Mouse (Mus musculus) liver, embryonic 13.5 days (tissue): Measurements from ENCODE around the gene Foxp4. TPM values are rescaled to one million over a fixed set of nuclear protein-coding genes. Genes with fewer than 3 reads are reported as not detected.
"Not testable (repeated sequence)": the region's sequence is repeated elsewhere in the genome, so short reads cannot be mapped to it uniquely, and the experiment has no call there.

Experiments used
- ATAC-seq: fragments of 200-750 bp; cut with Nextera tagmentation; 2 replicates; pipeline ENCODE4 v1.8.0; 2017; ENCODE audit warnings: low read depth, mild to moderate bottlenecking, moderate number of reproducible peaks, moderate library complexity
- DNase-seq: peaks from one replicate; pipeline ENCODE4 v3.0.0; 2022
- H3K27ac ChIP-seq: fragments of 300-500 bp; sonication (generic); 2 replicates; pipeline ENCODE4 v1.5.1; 2015; ENCODE audit warnings: moderate library complexity, mild to moderate bottlenecking, inconsistent platforms
- H3K27me3 ChIP-seq: fragments of 300-500 bp; sonication (generic); 2 replicates; pipeline ENCODE4 v1.6.1; 2015; ENCODE audit warnings: mild to moderate bottlenecking, inconsistent platforms
- H3K36me3 ChIP-seq: fragments of 300-500 bp; sonication (generic); 2 replicates; pipeline ENCODE4 v1.6.1; 2015; ENCODE audit warnings: mild to moderate bottlenecking, inconsistent platforms
- H3K4me1 ChIP-seq: fragments of 300-500 bp; sonication (generic); replicated peaks from 2 replicates; pipeline ENCODE4 v1.6.1; 2015; ENCODE audit warnings: inconsistent platforms
- H3K4me2 ChIP-seq: fragments of 300-500 bp; sonication (generic); 2 replicates; pipeline ENCODE4 v1.6.1; 2015; ENCODE audit warnings: inconsistent platforms, mild to moderate bottlenecking, moderate library complexity
- H3K4me3 ChIP-seq: fragments of 300-500 bp; sonication (generic); replicated peaks from 2 replicates; pipeline ENCODE4 v1.5.1; 2015; ENCODE audit warnings: mild to moderate bottlenecking, inconsistent platforms
- H3K9ac ChIP-seq: fragments of 300-500 bp; sonication (generic); 2 replicates; pipeline ENCODE4 v1.6.1; 2015; ENCODE audit warnings: mild to moderate bottlenecking, inconsistent platforms
- H3K9me3 ChIP-seq: fragments of 300-500 bp; sonication (generic); replicated peaks from 2 replicates; pipeline ENCODE4 v1.6.1; 2016; ENCODE audit warnings: inconsistent platforms
- WGBS: fragments of 180-500 bp; shearing (Covaris S2); methylation state at CpG from one replicate; pipeline ENCODE4 v1.1.7; 2015; ENCODE audit not compliant: insufficient replicate concordance; 5-methylcytosine and 5-hydroxymethylcytosine counted together
- polyA plus RNA-seq: library from polyadenylated mRNA; unstranded; fragments of >200 nt; fragmentation: Nextera tagmentation; extraction: Ambion mirVana; gene quantifications from 2 replicates; pipeline ENCODE4 v1.2.1, GENCODE M21; 2015

The Foxp4 gene
- polyA plus RNA-seq, 1 experiment from 2014 or later = 3.9 TPM

DNA sequence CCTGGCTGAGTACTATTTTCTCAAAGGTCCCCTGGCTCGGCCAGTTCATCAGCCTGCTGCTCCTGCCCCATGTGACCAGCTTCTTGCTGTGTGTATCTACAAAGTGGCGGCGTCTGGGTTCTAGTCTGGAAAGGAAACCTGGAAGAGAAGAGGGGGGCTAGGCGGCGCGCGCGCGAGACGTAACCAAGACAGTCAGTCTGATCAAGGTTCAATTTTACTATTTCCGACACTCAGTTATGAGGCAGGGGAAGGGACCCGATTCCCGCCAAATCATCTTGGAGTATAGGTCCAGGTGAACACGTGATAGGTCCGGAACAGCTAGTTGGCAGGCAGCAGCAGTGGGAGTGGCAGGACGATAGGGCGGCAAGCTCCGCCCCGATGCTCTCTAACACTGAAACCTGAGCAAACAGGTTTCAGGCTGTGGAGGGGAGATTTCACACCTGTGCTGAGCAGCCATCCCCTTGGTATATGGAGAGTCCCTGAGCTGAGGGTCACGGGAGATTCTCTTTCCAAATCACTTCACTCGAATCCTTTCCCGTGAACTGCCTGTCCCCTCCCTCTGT is 72.6 kb downstream of the Foxp4 start:
- Histone ChIP-seq H3K4me3 (peak overlapping the region; percentile 22; the same call in 1 of the 2 replicates), H3K4me2 (peak overlapping the region; percentile 46)
- not testable (repeated sequence) for H3K27ac ChIP-seq, H3K9ac ChIP-seq, DNase-seq, H3K4me1 ChIP-seq, H3K9me3 ChIP-seq, H3K36me3 ChIP-seq, H3K27me3 ChIP-seq
- WGBS = 11% methylated on average over 22 of the region's 22 CpGs
- ATAC-seq = peak; percentile 29; the same call in 1 of the 2 replicates

DNA sequence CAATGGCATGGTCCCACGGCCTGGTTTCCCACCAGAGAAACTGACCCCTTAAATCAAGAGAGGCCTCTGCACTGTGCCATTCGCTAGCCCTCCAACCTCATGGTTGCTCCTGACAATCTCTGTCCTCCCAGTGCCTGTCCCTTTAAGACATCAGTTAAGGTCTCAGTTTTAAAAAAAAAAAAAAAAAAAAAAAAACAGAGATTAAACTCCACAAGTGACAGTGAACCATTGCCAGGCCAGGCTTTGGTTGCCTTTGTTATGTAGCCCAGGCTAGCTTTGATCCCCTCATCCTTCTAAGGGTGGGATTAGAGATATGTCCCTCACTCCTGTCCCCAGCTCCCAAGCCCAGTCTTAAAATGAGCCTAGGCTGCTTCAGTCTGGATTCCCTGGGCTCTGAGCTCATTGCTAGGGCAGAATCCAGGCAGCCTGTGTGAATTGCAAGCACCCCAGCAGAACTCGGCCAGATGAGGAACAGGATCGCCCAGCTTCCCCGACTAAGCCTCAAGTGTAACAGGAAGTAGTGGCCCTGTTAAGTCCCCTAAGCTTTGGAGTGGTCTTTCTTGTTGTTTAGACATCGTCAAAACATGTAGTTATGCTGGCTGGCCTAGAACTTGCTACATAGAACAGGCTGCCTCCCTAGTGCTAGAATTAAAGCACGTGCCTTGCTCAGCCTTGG is 73.7 kb downstream of the Foxp4 start:
- no peaks in the 10 kb centered on the region for H3K36me3 ChIP-seq
- no peak overlapping the region for H3K9ac ChIP-seq
- no peak for DNase-seq
- no peak for ATAC-seq
- 0 out of 2 replicates have a peak, but pooled peaks cover 9% of the 10 kb centered on the region for H3K4me1 ChIP-seq
- no peak overlapping the region for H3K4me3 ChIP-seq
- H3K27ac ChIP-seq = no peak overlapping the region
- no peaks in the 10 kb centered on the region for H3K27me3 ChIP-seq
- H3K9me3 ChIP-seq = no peaks in the 10 kb centered on the region; the same call in 1 of the 2 replicates
- WGBS = 46% methylated on average over 7 of the region's 7 CpGs
- no peak overlapping the region for H3K4me2 ChIP-seq

- no peak for DNase-seq
- no peak for ATAC-seq
- H3K4me3 ChIP-seq = no peak overlapping the region
- H3K27ac ChIP-seq = no peak overlapping the region
- 72% methylated on average over 3 of the region's 3 CpGs for WGBS
- H3K27me3 ChIP-seq = no peaks in the 10 kb centered on the region
- H3K36me3 ChIP-seq = no peaks in the 10 kb centered on the region
- H3K9me3 ChIP-seq = no peaks in the 10 kb centered on the region
- 0 out of 2 replicates have a peak, but pooled peaks cover 9% of the 10 kb centered on the region for H3K4me1 ChIP-seq
- H3K9ac ChIP-seq = no peak overlapping the region
- H3K4me2 ChIP-seq = no peak overlapping the region
These were observed 74.4 kb downstream of the Foxp4 start for GRCm38 (mm10) chr17:47850035-47850434.

- Histone ChIP-seq H3K9ac (no peak overlapping the region), H3K4me1 (0 out of 2 replicates have a peak, but pooled peaks cover 9% of the 10 kb centered on the region), H3K4me2 (no peak overlapping the region), H3K27me3 (no peaks in the 10 kb centered on the region), H3K9me3 (peaks cover 3% of the 10 kb centered on the region; the same call in 1 of the 2 replicates), H3K4me3 (no peak overlapping the region), H3K36me3 (no peaks in the 10 kb centered on the region), H3K27ac (no peak overlapping the region)
- DNase-seq (no peak), ATAC-seq (no peak)
- 65% methylated on average over 6 of the region's 6 CpGs for WGBS
These were observed 76.5 kb downstream of the Foxp4 start for GRCm38 (mm10) chr17:47847985-47848384.

- Histone ChIP-seq H3K4me1 (peaks cover 6% of the 10 kb centered on the region; the same call in 1 of the 2 replicates), H3K4me2 (no peak overlapping the region), H3K4me3 (no peak overlapping the region), H3K27ac (no peak overlapping the region), H3K9me3 (peaks cover 3% of the 10 kb centered on the region; the same call in 1 of the 2 replicates), H3K9ac (no peak overlapping the region), H3K27me3 (no peaks in the 10 kb centered on the region), H3K36me3 (no peaks in the 10 kb centered on the region)
- WGBS = 72% methylated on average over 11 of the region's 11 CpGs
- DNase-seq = no peak
- no peak for ATAC-seq
These were observed 78.8 kb downstream of the Foxp4 start for GRCm38 (mm10) chr17:47845609-47846008.

- Histone ChIP-seq H3K27me3 (no peaks in the 10 kb centered on the region), H3K27ac (no peak overlapping the region), H3K36me3 (no peaks in the 10 kb centered on the region), H3K9ac (no peak overlapping the region), H3K4me1 (peaks cover 6% of the 10 kb centered on the region; the same call in 1 of the 2 replicates), H3K4me3 (no peak overlapping the region), H3K4me2 (no peak overlapping the region), H3K9me3 (peaks cover 3% of the 10 kb centered on the region; the same call in 1 of the 2 replicates)
- WGBS = 75% methylated on average over 3 of the region's 3 CpGs
- ATAC-seq (no peak), DNase-seq (no peak)
These were observed 81.0 kb downstream of the Foxp4 start for GRCm38 (mm10) chr17:47843465-47843864.

GRCm38 (mm10) chr17:47841931-47842623 is 82.4 kb downstream of the Foxp4 start:
- no peak for DNase-seq
- no peak overlapping the region for H3K27ac ChIP-seq
- H3K9ac ChIP-seq = no peak overlapping the region
- H3K27me3 ChIP-seq = 0 out of 2 replicates have a peak, but pooled peaks cover 3% of the 10 kb centered on the region
- H3K4me3 ChIP-seq = no peak overlapping the region
- 35% methylated on average over 19 of the region's 19 CpGs for WGBS
- H3K9me3 ChIP-seq = peaks cover 3% of the 10 kb centered on the region; the same call in 1 of the 2 replicates
- no peaks in the 10 kb centered on the region for H3K36me3 ChIP-seq
- ATAC-seq = peak; percentile 18; the same call in 1 of the 2 replicates
- peaks cover 6% of the 10 kb centered on the region; the same call in 1 of the 2 replicates for H3K4me1 ChIP-seq
- no peak overlapping the region for H3K4me2 ChIP-seq

DNA sequence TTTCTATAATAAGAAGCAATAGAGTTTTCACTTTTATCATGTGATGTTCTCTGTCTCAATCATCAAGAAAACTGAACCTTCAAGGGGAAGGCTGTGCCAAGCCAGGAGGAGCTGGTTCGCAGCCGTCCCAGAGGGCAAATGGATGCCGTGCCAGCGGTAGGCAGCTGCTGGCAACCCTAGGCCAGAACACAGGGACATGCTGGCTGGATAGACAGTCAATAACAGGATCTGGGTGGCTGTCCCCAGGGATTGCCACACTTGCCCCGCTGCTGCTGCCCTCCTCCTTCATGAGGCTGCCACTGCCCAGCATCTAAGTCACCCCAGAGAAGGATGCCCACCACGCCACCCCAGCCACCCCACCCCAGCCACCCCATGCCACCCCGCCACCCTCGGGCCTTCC is 82.9 kb downstream of the Foxp4 start:
- Histone ChIP-seq H3K9me3 (peaks cover 3% of the 10 kb centered on the region; the same call in 1 of the 2 replicates), H3K27me3 (peaks cover 7% of the 10 kb centered on the region; the same call in 1 of the 2 replicates), H3K27ac (no peak overlapping the region), H3K4me2 (no peak overlapping the region), H3K4me1 (peaks cover 6% of the 10 kb centered on the region; the same call in 1 of the 2 replicates), H3K36me3 (no peaks in the 10 kb centered on the region), H3K9ac (no peak overlapping the region), H3K4me3 (no peak overlapping the region)
- WGBS = 68% methylated on average over 8 of the region's 8 CpGs
- no peak for ATAC-seq
- no peak for DNase-seq

DNA sequence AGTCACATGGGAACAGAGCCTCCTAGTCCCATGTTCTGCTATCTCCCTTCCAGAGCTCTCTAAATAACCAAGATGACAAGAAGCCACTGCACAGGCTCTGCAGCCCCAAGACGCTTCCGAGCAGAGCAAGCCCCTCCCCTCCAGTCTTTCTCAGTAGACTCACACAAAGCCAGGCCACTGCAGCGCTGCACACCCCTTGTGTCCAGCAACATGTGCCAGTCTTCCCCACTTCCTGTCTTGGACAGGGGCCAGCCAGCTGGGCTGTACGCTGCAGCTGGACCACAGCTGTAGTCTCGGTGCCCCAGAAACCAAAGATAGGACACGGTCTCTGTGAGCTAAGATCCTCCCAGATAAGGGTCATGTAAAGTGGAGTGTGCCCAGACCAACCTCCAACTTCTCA is 86.6 kb downstream of the Foxp4 start:
- H3K4me1 ChIP-seq = peaks cover 15% of the 10 kb centered on the region
- WGBS = 24% methylated on average over 6 of the region's 6 CpGs
- H3K9ac ChIP-seq = no peak overlapping the region
- H3K4me3 ChIP-seq = no peak overlapping the region
- peaks cover 43% of the 10 kb centered on the region for H3K27me3 ChIP-seq
- no peak overlapping the region for H3K4me2 ChIP-seq
- no peaks in the 10 kb centered on the region for H3K36me3 ChIP-seq
- DNase-seq (no peak), ATAC-seq (no peak)
- no peaks in the 10 kb centered on the region for H3K9me3 ChIP-seq
- H3K27ac ChIP-seq = no peak overlapping the region

DNA sequence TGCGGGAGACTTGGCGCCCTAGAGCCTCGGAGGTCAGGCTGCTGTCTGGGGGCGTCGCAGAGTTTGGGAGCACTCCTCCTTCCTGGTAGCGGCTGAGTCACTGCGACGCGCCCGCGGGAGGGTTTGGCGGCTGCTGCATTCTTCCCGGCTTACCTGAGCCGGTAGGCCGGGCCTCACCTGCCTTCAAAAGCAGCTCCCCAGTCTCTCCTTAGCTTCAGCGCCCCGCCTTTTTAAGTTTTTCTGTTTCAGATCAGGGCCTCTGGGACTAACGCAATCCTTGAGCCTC is 90.0 kb downstream of the Foxp4 start, which contains the start of gene Mdfi:
Mdfi (minus strand) TSS at position 210 of the 286 bp plus-strand sequence.
- Histone ChIP-seq H3K4me1 (peaks cover 14% of the 10 kb centered on the region), H3K9ac (peak within 1 kb of the TSS; percentile 13; the same call in 1 of the 2 replicates), H3K4me3 (peak within 1 kb of the TSS; percentile 57), H3K4me2 (peak within 1 kb of the TSS; percentile 69), H3K9me3 (no peaks in the 10 kb centered on the region), H3K27me3 (peaks cover 61% of the 10 kb centered on the region), H3K27ac (no peak within 1 kb of the TSS), H3K36me3 (no peaks in the 10 kb centered on the region)
- whole genome bisulfite sequencing = 4% methylated on average over 18 of the region's 18 CpGs
- DNase-seq (no peak), ATAC-seq (no peak)
